Mouse (Mus musculus): Measurements from ENCODE around the gene Nrbp1. TPM values are rescaled to one million over a fixed set of nuclear protein-coding genes. Genes with fewer than 3 reads are reported as not detected.

Gene Nrbp1
- polyA plus RNA-seq (2012; rRNA removed) = 85.6 and 128 TPM in 2 replicates

GRCm38 (mm10) chr5:31240637-31241521, at the start of gene Nrbp1, which contains the start of gene Gm9970:
Nrbp1 (plus strand) TSS chr5:31240864.
Gm9970 (minus strand) TSS chr5:31241232.

GRCm38 (mm10) chr5:31192939-31193630, 47.6 kb upstream of the Nrbp1 start, which contains the start of the genes Snx17 and Eif2b4:
Snx17 (plus strand) TSS chr5:31193227.
Eif2b4 (minus strand) TSS chr5:31193430.

DNA sequence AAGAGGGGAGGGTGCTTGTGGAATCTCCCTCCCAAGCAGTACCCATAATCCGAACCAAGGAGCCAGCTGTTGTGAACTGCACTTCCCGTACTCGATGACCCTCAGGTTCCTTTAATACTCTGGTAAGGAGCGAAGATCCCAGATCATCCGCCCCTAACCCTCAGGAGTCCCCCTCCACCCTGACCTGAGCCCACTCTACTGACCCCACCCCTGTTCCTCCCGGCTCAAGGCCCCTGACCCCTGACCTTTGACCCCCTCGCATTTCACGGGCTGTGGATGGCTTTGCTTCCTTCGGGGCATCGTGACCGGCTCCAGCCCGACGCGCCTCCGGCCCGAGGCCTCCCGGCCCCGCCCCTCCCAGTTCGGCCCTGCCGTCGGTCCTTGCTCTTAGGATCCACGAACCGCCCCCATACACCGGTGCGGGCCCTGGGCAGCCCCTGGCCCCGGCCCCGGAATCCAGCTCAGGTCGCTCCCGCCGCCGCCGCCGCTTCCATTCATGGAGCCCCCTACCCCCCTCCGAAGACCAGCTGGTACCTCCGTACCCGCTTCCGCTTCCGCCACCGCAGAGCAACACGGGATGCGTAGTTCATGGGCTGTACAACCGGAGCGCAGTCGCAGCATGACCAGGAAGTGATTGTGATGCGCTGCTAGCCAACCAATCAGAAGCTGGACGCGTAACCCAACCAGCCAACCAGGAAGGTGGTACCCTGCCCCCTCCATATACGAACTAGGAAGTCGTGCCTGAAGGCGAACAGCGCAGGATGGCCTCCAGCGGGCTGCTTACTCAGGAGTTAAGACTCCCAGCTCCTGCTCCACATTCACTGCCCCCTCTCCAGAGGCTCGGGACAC, 38.7 kb upstream of the Nrbp1 start, which contains the start of gene Zfp513:
TSS of gene Zfp513 (minus strand) at position 562 of the 849 bp plus-strand sequence.

DNA sequence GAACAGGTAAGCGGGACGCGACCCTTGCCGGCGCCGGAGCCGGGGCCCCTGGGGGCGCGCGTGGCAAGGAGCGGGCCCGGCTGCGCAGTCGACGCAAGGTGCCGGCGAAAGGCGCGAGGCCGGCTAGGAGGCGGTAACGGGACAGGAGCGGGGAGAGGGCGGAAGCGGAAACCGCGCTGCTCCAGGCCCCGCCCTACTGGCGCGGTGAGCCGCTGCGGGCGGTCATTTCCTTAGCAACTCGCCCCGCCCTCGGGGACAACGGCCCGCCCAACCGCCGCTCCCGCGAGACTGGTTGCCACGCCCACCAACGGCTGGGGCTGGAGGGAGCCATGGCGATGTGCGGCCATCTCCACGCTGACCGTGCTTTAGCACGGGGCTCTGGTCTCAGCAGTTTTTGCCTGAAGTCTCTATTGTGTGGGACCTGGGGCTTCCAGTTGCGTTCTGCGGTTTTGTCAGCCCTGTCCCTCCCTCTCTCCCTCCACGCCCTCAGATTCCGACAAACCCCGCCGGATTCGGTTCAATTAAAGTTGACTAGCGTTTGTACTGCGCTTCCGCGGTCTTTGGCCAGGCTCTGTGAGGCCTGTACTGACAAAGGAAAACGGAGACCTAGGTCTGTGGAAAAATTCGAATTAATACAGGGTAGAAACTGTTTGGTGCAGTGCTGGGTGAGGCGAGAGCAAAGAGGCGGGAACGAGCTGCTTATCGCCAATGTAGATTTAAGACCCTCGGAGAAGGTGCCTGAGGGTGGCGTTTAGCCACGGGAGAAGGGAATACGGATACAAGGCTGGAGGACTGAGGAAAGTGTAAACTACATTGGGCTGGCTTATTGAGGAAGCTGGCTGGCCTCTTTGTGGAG, 20.0 kb upstream of the Nrbp1 start, which contains the start of gene Ppm1g:
TSS of gene Ppm1g (minus strand) at position 240 of the 856 bp plus-strand sequence.

GRCm38 (mm10) chr5:31251541-31252101, 11.0 kb downstream of the Nrbp1 start, which contains the start of gene Krtcap3:
Krtcap3 (plus strand) TSS chr5:31251691.

DNA sequence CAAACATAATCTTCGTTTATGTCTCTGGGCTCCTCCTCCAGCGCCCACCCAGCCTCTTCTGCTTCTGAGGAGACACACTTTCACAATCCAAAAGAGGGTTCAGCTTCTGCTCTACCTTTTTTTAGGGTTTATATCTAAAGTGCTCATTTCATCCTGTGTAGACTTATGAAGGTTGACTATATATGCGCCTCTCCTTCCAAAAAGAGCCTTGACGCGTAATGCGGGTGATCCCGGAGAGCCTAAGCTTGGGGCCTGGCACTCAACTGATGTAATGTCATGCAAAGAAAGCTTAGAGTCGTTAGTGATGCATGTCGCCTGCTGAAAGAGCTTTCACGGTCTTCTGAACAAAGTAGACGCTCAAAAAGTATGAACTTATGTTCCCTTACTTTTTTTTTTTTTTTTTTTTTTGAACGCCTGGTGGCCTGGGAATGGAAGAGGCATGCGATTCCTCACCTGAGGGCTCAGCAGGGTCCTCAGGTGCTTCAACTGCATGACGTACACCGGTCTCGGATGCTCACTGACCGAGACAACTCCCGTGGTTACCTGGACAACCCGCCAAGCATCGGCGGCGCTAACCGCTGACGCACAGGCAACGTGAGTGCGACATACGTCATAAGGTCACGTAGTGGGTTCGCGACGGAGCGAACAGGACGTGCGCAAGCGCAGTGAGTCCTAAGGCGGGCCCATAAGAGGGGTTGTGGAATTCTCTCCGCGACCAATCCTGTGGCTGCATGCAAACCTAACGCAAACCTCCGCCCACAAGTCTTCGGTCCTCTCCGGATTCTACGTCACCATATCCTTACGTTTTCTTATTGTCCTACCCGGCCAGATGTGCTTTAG, 50.1 kb downstream of the Nrbp1 start, which contains the start of gene Ift172:
TSS of gene Ift172 (minus strand) at position 596 of the 840 bp plus-strand sequence.

DNA sequence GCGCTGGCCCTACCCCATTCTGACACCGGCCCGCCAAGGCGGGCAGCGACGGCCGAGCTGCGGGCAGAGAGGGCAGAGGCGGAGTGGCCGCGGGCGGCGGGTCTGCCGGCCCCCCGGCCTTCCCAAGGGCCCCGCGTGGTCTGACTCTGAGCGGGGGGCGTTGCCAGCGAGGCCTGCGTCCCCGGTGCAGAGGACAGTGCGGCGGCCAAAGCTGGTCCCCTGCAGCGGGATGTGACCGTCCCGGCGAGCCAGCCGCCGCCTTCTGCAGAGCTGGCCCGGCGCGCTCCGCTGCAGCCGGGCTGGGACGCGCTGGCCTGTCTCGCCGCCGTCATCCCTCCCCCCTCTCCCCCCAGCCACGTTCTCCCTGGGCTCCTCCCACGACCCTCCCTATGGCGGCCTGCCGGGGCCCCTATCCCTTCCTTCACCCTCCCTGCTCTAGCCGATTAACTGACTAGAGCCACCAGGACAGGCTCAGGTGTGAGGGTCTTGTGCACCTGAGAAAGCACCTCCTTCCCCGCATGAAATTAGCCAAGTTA, 55.0 kb downstream of the Nrbp1 start, which contains the start of gene Fndc4:
TSS of gene Fndc4 (minus strand) at position 475 of the 536 bp plus-strand sequence.

GRCm38 (mm10) chr5:31297047-31297757, 56.5 kb downstream of the Nrbp1 start, which contains the start of gene Gckr:
Gckr (plus strand) TSS chr5:31297443.

Other genes starting within 250 kb of the Nrbp1 start
- 88.7 and 89.8 TPM in 2 replicates for gene Atraid, start 192.6 kb upstream of the Nrbp1 start, polyA plus RNA-seq (2012; rRNA removed)
- gene Slc5a6, start 191.9 kb upstream of the Nrbp1 start, polyA plus RNA-seq (2012; rRNA removed) = 10.2 and 16.3 TPM in 2 replicates
- 41.0 and 59.8 TPM in 2 replicates for gene Cad, start 186.1 kb upstream of the Nrbp1 start, polyA plus RNA-seq (2012; rRNA removed)
- gene Dnajc5g, start 134.6 kb upstream of the Nrbp1 start, polyA plus RNA-seq (2012; rRNA removed) = not detected in 2 replicates
- 8.6 and 9.1 TPM in 2 replicates for gene Slc30a3, start 132.6 kb upstream of the Nrbp1 start, polyA plus RNA-seq (2012; rRNA removed)
- gene Trim54, start 124.2 kb upstream of the Nrbp1 start, polyA plus RNA-seq (2012; rRNA removed) = 0.29 and 1.1 TPM in 2 replicates
- not detected in 2 replicates for gene Ucn, start 102.0 kb upstream of the Nrbp1 start, polyA plus RNA-seq (2012; rRNA removed)
- 43.5 and 63.4 TPM in 2 replicates for gene Mpv17, start 86.6 kb upstream of the Nrbp1 start, polyA plus RNA-seq (2012; rRNA removed)
- 4.0 and 4.7 TPM in 2 replicates for gene Gm29609, start 61.0 kb upstream of the Nrbp1 start, polyA plus RNA-seq (2012; rRNA removed)
- gene Gtf3c2, start 60.7 kb upstream of the Nrbp1 start, polyA plus RNA-seq (2012; rRNA removed) = 128 and 129 TPM in 2 replicates
- 94.2 and 95.9 TPM in 2 replicates for gene Snx17, start 47.6 kb upstream of the Nrbp1 start, polyA plus RNA-seq (2012; rRNA removed)
- 54.2 and 97.9 TPM in 2 replicates for gene Eif2b4, start 47.4 kb upstream of the Nrbp1 start, polyA plus RNA-seq (2012; rRNA removed)
- 51.5 and 95.5 TPM in 2 replicates for gene Zfp513, start 38.6 kb upstream of the Nrbp1 start, polyA plus RNA-seq (2012; rRNA removed)
- gene Ppm1g, start 20.2 kb upstream of the Nrbp1 start, polyA plus RNA-seq (2012; rRNA removed) = 178 and 232 TPM in 2 replicates
- 0.18 TPM in 1 of 2 replicates, not detected in the other for gene Gm9970, start 368 bp downstream of the Nrbp1 start, polyA plus RNA-seq (2012; rRNA removed)
- gene Krtcap3, start 10.8 kb downstream of the Nrbp1 start, polyA plus RNA-seq (2012; rRNA removed) = 9.1 and 12.3 TPM in 2 replicates
- 44.3 and 45.6 TPM in 2 replicates for gene Ift172, start 50.3 kb downstream of the Nrbp1 start, polyA plus RNA-seq (2012; rRNA removed)
- gene Fndc4, start 55.2 kb downstream of the Nrbp1 start, polyA plus RNA-seq (2012; rRNA removed) = 57.8 and 94.3 TPM in 2 replicates
- gene Gckr, start 56.6 kb downstream of the Nrbp1 start, polyA plus RNA-seq (2012; rRNA removed) = 0.63 and 1.5 TPM in 2 replicates
- gene Zfp512, start 211.6 kb downstream of the Nrbp1 start, polyA plus RNA-seq (2012; rRNA removed) = 59.8 and 71.9 TPM in 2 replicates
- gene 4930548H24Rik, start 244.9 kb downstream of the Nrbp1 start, polyA plus RNA-seq (2012; rRNA removed) = 0.24 and 0.31 TPM in 2 replicates